Mouse (Mus musculus) urinary bladder, adult 18-20 months (tissue): Measurements from ENCODE around the gene Psat1.

Experiments
- DNase-seq, 2 experiments: peaks; one replicate each; pipeline ENCODE4 v3.0.0; 2022; ENCODE audit warnings: low spot score in 2 of 2, mixed read lengths in 2 of 2

The Psat1 gene

GRCm38 (mm10) chr19:15924866-15925718 is 22.0 kb downstream of the Psat1 start:
- peak; percentile 73 to 77 for DNase-seq

- peak; percentile 29 to 38 for DNase-seq
These were observed 22.8 kb downstream of the Psat1 start for GRCm38 (mm10) chr19:15924181-15924865.

- DNase-seq: peak in 1 of 2 experiments; percentile 36
These were observed 23.7 kb downstream of the Psat1 start for GRCm38 (mm10) chr19:15923426-15923825.

- DNase-seq: no peak
These were observed 27.8 kb downstream of the Psat1 start for GRCm38 (mm10) chr19:15919336-15919735.

- no peak for DNase-seq
These were observed 29.0 kb downstream of the Psat1 start for GRCm38 (mm10) chr19:15918111-15918510.

- no peak for DNase-seq
These were observed 33.7 kb downstream of the Psat1 start for GRCm38 (mm10) chr19:15913249-15913997.

- no peak for DNase-seq
These were observed 35.7 kb downstream of the Psat1 start for GRCm38 (mm10) chr19:15911441-15911840.

GRCm38 (mm10) chr19:15910987-15911386 is 36.1 kb downstream of the Psat1 start:
- DNase-seq: no peak

GRCm38 (mm10) chr19:15910488-15910887 is 36.6 kb downstream of the Psat1 start:
- DNase-seq: no peak

GRCm38 (mm10) chr19:15908016-15908415 is 39.1 kb downstream of the Psat1 start:
- DNase-seq: no peak

- DNase-seq: no peak
These were observed 42.4 kb downstream of the Psat1 start for GRCm38 (mm10) chr19:15904734-15905133.

GRCm38 (mm10) chr19:15903508-15904480 is 43.3 kb downstream of the Psat1 start:
- no peak for DNase-seq

GRCm38 (mm10) chr19:15895681-15896080 is 51.5 kb downstream of the Psat1 start:
- no peak for DNase-seq

- no peak for DNase-seq
These were observed 55.0 kb downstream of the Psat1 start for GRCm38 (mm10) chr19:15892146-15892545.

- no peak for DNase-seq
These were observed 58.7 kb downstream of the Psat1 start for GRCm38 (mm10) chr19:15888466-15888865.

GRCm38 (mm10) chr19:15882705-15883426 is 64.3 kb downstream of the Psat1 start:
- no peak for DNase-seq

GRCm38 (mm10) chr19:15880731-15881130 is 66.4 kb downstream of the Psat1 start:
- no peak for DNase-seq

GRCm38 (mm10) chr19:15879271-15879670 is 67.9 kb downstream of the Psat1 start:
- no peak for DNase-seq

- no peak for DNase-seq
These were observed 78.1 kb downstream of the Psat1 start for GRCm38 (mm10) chr19:15868865-15869698.
